Mouse (Mus musculus): ENCODE measurements around the gene Taf15.

GRCm38 (mm10) chr11:83522075-83522474, 49.2 kb downstream of the Taf15 start, which contains the start of gene Heatr9:
- no peak for TF ChIP-seq CTCF (conservative IDR thresholded peaks at IDR 0.05; ENCODE audit: insufficient read depth, insufficient read length, low read depth, low read length)
- no peak for TF ChIP-seq POLR2A (IDR thresholded peaks at IDR 0.05; ENCODE audit: low read depth, low read length)

Data from kidney, adult 2 months (tissue).